Mouse (Mus musculus) myocyte (in vitro differentiated cells): ENCODE measurements around the gene Srsf11.

Experiments
- CEBPB ChIP-seq: IDR thresholded peaks from 2 replicates; pipeline ENCODE4 v1.6.1; 2011; ENCODE audit warnings: mild to moderate bottlenecking, moderate library complexity; ENCODE audit not compliant: poor library complexity, insufficient read depth, severe bottlenecking
- E2F4 ChIP-seq: IDR thresholded peaks from one replicate; pipeline ENCODE4 v1.6.1; 2011; ENCODE audit warnings: mild to moderate bottlenecking, control low read depth, moderate library complexity; ENCODE audit not compliant: insufficient read depth
- MAX ChIP-seq: IDR thresholded peaks from one replicate; pipeline ENCODE4 v1.6.1; 2011; ENCODE audit warnings: low read depth, mild to moderate bottlenecking, control low read depth
- MYOD1 ChIP-seq, 3 experiments: IDR thresholded peaks; one replicate each; pipeline ENCODE4 v1.6.1; 2011; ENCODE audit warnings: control low read depth in 2 of 3, low read depth in 2 of 3, mild to moderate bottlenecking in 2 of 3, moderate library complexity in 1 of 3; ENCODE audit not compliant: insufficient read length in 2 of 3, control insufficient read depth in 1 of 3
- MYOG ChIP-seq, 3 experiments: IDR thresholded peaks; one replicate each; pipeline ENCODE4 v1.6.1; 2011; ENCODE audit warnings: control low read depth in 2 of 3, low read depth in 2 of 3, mild to moderate bottlenecking in 2 of 3; ENCODE audit not compliant: insufficient read length in 2 of 3, control insufficient read depth in 1 of 3, insufficient read depth in 1 of 3
- POLR2A ChIP-seq: IDR thresholded peaks from one replicate; pipeline ENCODE4 v1.6.1; 2011; ENCODE audit warnings: low read depth, mild to moderate bottlenecking, control low read depth, moderate library complexity; ENCODE audit not compliant: insufficient read length
- POLR2AphosphoS2 ChIP-seq: IDR thresholded peaks from one replicate; pipeline ENCODE4 v1.6.1; 2011; ENCODE audit warnings: low read depth, control low read depth; ENCODE audit not compliant: insufficient read length
- REST ChIP-seq: IDR thresholded peaks from one replicate; pipeline ENCODE4 v1.6.1; 2011; ENCODE audit warnings: mild to moderate bottlenecking, control low read depth, moderate library complexity; ENCODE audit not compliant: insufficient read depth, insufficient read length
- SRF ChIP-seq: IDR thresholded peaks from one replicate; pipeline ENCODE4 v1.6.1; 2011; ENCODE audit warnings: low read depth; ENCODE audit not compliant: control insufficient read depth, insufficient read length
- TCF12 ChIP-seq: IDR thresholded peaks from one replicate; pipeline ENCODE4 v1.6.1; 2011; ENCODE audit warnings: mild to moderate bottlenecking, control low read depth; ENCODE audit not compliant: poor library complexity, insufficient read depth, severe bottlenecking
- TCF3 ChIP-seq: IDR thresholded peaks from one replicate; pipeline ENCODE4 v1.6.1; 2011; ENCODE audit warnings: low read depth, control low read depth; ENCODE audit not compliant: insufficient read length
- USF1 ChIP-seq: IDR thresholded peaks from one replicate; pipeline ENCODE4 v1.6.1; 2011; ENCODE audit warnings: low read depth, mild to moderate bottlenecking, control low read depth, moderate library complexity

GRCm38 (mm10) chr3:157971151-157971550 lies 65.3 kb downstream of the Srsf11 start:
- TF ChIP-seq POLR2A (no peak), CEBPB (no peak), MYOD1 (IDR thresholded peaks at IDR 0.05; ENCODE audit: control insufficient read depth in 1 of 3, insufficient read length in 2 of 3, low read depth in 2 of 3) (no peak), MYOG (IDR thresholded peaks at IDR 0.05; ENCODE audit: control insufficient read depth in 1 of 3, insufficient read depth in 1 of 3, insufficient read length in 2 of 3, low read depth in 2 of 3) (no peak), USF1 (no peak), POLR2AphosphoS2 (no peak), E2F4 (no peak), MAX (no peak), TCF12 (no peak), REST (no peak), TCF3 (no peak), SRF (no peak)
